Mouse (Mus musculus) spleen, adult 2 months (tissue): ENCODE measurements at regions not wholly inside any gene's neighbourhood (a gene's known extent, or its start where the extent isn't known, plus 50 kb on each side); places are given as distances from the start of the nearest gene placed in this dataset.

Experiments
- DNase-seq, 2 experiments: peaks; one replicate each; pipeline versions ENCODE4 v3.0.0 to v3.0.0-alpha.2; 2012 to 2021; ENCODE audit warnings: low spot score in 2 of 2, low read depth in 1 of 2
- H3K27ac ChIP-seq: fragments of 200-500 bp; 2 replicates; pipeline ENCODE4 v1.5.1; 2012; ENCODE audit warnings: low read length, inconsistent platforms; ENCODE audit not compliant: insufficient read depth
- H3K27me3 ChIP-seq: fragments of 200-500 bp; 2 replicates; pipeline ENCODE4 v1.6.1; 2012; ENCODE audit warnings: mild to moderate bottlenecking, moderate library complexity, low read length, inconsistent platforms; ENCODE audit not compliant: control insufficient read depth, insufficient read depth
- H3K36me3 ChIP-seq: fragments of 200-500 bp; 2 replicates; pipeline ENCODE4 v1.6.1; 2012; ENCODE audit warnings: mild to moderate bottlenecking, low read length, inconsistent platforms; ENCODE audit not compliant: control insufficient read depth, insufficient read depth
- H3K4me1 ChIP-seq: fragments of 200-500 bp; 2 replicates; pipeline ENCODE4 v1.6.1; 2011; ENCODE audit warnings: inconsistent platforms; ENCODE audit not compliant: control insufficient read depth, insufficient read depth, insufficient read length
- H3K4me3 ChIP-seq: fragments of 200-500 bp; 2 replicates; pipeline ENCODE4 v1.5.1; 2011; ENCODE audit warnings: mild to moderate bottlenecking, inconsistent platforms; ENCODE audit not compliant: insufficient read depth, insufficient read length; ENCODE audit errors: extremely low read depth
- CTCF ChIP-seq: fragments of 200-500 bp; IDR thresholded peaks from 2 replicates; pipeline ENCODE4 v1.5.1; 2011; ENCODE audit warnings: mild to moderate bottlenecking, inconsistent platforms; ENCODE audit not compliant: insufficient read depth, insufficient read length, insufficient replicate concordance; ENCODE audit errors: extremely low read depth
- POLR2A ChIP-seq: fragments of 200-500 bp; IDR thresholded peaks from 2 replicates; pipeline ENCODE4 v1.6.1; 2011; ENCODE audit warnings: low read depth, low read length, inconsistent platforms
- WGBS: fragments of 180-500 bp; shearing (Covaris S2); methylation state at CpG from one replicate; pipeline ENCODE4 v1.1.7; 2018; 5-methylcytosine and 5-hydroxymethylcytosine counted together

DNA sequence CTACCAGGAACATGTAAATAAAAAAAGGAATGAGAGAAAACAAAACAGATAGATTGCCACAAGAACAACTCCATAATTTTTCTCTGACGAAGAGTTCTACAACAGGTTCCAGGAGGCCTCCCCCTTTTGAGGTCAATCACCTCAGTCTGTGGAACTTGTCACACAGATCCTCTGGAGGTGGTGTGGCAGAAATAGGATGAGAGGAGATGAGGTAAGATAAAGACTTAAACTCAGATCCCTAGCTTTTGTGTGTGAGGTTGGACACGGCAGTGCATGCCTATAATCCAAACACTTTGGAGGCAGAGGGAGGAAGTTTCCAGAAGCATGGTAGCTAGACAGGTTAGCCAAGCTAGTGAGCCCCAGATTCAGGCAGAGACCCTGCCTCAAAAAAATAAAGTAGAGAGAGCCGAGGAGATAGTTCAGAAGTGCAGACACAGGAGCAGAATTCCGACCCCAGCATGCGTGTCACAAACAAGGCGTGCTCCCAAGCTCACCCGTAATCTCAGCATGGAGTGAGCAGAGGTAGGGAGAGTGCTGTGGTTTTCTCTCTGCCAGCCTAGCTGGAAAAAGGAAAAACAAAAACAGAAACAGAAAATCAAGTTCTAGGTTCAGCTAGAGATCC, 115.3 kb upstream of the Cpm start:
- Histone ChIP-seq H3K4me1 (no peaks in the 10 kb centered on the region), H3K4me3 (no peak overlapping the region), H3K27me3 (no peaks in the 10 kb centered on the region), H3K36me3 (no peaks in the 10 kb centered on the region), H3K27ac (no peak overlapping the region)
- TF ChIP-seq POLR2A (no peak), CTCF (no peak)
- DNase-seq, result no peak
- 89% methylated on average over 7 of the region's 7 CpGs for WGBS

DNA sequence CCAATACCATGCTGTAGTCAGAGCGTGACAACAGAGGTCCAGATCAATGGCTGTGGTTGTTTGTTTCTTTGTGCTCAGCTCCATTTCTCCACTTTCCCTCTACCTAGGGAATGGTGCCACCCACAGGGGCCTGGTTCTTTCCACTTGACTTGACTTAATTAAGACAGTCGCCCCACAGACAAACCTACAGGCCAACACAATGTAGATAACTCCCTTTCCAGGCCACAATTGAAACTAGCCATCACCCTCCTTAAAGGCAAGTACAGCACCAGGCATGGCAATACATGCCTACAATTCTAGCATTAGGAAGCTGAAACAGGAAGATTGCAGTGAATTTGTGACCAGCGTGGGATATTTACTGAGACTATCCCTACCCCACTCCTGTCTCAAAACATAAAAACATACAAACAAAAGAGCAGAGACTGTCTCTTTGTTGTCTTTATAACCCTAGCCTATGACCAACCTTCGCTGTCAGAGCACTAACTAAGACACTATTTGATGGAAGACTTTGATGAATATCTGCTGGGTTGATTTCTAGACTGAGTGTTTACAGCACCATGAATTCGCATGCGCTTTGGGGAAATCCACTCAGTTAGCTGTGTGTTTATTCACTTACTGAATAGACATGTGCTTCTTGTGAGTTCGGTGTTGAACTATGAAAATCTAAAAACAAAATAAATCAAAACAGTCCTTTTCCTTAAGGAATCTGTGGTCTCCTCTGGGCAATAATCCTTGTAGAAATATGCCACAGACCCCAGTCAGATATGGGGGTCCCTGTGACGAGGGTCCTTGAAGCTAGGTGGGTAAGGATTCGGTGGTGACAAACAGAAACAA, 116.7 kb upstream of the Cpm start:
- no peak for TF ChIP-seq CTCF
- TF ChIP-seq POLR2A, result no peak
- no peak overlapping the region for H3K4me3 ChIP-seq
- no peak overlapping the region for H3K27ac ChIP-seq
- H3K27me3 ChIP-seq, result no peaks in the 10 kb centered on the region
- H3K4me1 ChIP-seq, result no peaks in the 10 kb centered on the region
- WGBS, result 93% methylated on average over 9 of the region's 9 CpGs
- no peaks in the 10 kb centered on the region for H3K36me3 ChIP-seq
- DNase-seq, result no peak

DNA sequence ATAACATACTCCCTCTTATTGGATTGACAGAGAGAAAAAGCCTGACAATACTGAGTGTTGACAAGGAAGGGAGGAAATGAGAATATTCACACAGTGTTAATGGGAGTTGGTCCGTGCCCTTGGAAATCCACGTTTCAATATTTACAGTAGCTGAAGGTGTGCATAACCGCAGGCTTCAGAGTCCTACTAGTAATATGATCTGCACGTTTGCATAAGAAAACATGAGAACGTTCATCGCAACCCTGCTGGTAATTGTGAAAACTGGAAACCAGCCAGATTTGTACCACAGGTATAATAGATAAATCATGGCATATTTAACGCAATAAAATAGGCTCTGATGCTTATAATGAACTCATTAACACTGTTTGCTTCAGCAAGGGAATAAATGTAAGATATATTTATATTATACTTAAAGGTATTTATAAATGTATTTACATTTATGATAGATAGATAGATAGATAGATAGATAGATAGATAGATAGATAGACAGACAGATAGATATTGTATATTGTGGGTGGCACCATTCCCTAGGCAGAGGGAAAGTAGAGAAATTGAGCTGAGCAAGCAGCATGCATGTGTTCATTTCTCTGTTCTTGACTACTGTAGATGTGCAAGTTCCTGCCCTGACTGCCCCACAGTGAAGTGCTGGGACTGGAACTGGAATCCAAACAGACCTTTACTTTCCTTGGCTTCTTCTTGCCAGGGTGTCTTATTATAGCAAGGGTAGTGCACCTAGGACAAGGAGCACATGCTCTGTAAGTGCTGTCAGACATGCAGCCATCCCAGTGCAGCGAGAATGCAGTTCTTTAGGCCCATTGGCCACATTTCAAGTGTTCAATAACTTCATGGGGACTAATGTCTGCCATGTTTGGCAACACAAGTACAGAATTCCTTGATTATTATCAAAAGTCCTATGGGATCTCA, 117.6 kb upstream of the Cpm start:
- TF ChIP-seq POLR2A (no peak), CTCF (no peak)
- Histone ChIP-seq H3K4me3 (no peak overlapping the region), H3K27me3 (no peaks in the 10 kb centered on the region), H3K27ac (no peak overlapping the region), H3K36me3 (no peaks in the 10 kb centered on the region), H3K4me1 (no peaks in the 10 kb centered on the region)
- no peak for DNase-seq
- 89% methylated on average over 8 of the region's 8 CpGs for WGBS

DNA sequence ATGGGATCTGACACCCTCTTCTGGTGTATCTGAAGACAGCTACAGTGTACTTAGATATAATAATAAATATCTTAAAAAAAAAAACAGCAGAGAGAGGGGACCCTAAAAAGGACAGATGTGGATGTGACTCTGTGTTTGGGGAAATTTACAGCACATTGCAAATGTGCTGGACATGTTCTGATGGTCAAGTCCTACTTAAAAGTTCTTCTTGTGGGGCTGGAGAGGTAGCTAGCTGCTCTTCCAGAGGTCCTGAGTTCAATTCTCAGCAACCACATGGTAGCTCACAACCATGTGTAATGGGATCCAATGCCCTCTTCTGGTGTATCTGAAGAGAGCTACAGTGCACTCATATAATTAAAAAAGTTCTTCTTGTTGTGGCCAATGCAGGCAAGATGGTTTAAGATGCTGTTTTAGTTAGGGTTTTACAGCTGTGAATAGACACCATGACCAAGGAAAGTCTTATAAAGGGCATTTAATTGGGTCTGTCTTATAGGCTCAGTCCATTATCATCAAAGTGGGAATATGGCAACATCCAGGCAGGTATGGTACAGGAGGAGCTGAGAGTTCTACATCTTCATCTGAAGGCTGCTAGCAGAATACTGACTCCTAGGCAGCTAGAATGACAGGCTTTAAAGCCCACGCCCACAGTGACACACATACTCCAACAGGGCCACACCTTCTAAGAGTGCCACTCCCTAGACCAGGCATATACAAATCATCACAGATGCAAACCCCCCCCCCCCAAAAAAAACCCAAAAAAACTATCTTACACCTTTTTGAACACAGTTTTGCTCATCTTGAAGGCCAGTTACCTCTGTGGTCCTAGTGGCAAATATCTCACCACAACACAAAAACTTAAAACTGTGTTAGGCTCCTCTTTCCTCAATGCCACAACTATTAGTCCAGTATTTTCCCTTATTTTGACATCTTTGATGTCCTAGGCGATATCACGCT, 118.5 kb upstream of the Cpm start:
- 90% methylated on average over 3 of the region's 3 CpGs for WGBS
- H3K4me3 ChIP-seq, result no peak overlapping the region
- H3K27me3 ChIP-seq, result no peaks in the 10 kb centered on the region
- H3K36me3 ChIP-seq, result no peaks in the 10 kb centered on the region
- H3K27ac ChIP-seq, result no peak overlapping the region
- no peak for TF ChIP-seq CTCF
- no peak for TF ChIP-seq POLR2A
- no peaks in the 10 kb centered on the region for H3K4me1 ChIP-seq
- DNase-seq, result no peak

DNA sequence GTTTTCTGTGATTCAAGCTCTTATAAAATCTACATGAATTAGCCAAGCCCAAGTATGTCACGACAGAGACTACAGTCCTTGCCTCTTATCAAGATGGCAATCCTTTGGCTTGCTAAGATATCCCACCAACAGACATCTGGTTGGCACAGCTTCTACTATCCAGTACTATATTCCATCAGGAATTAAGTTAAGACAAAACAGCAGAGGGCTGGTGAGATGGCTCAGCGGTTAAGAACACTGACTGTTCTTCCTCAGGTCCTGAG, 119.1 kb upstream of the Cpm start:
- DNase-seq, result no peak
- TF ChIP-seq POLR2A (no peak), CTCF (no peak)
- H3K36me3 ChIP-seq, result no peaks in the 10 kb centered on the region
- H3K27me3 ChIP-seq, result no peaks in the 10 kb centered on the region
- no peak overlapping the region for H3K27ac ChIP-seq
- H3K4me3 ChIP-seq, result no peak overlapping the region
- 89% methylated on average over 2 of the region's 2 CpGs for WGBS
- no peaks in the 10 kb centered on the region for H3K4me1 ChIP-seq

DNA sequence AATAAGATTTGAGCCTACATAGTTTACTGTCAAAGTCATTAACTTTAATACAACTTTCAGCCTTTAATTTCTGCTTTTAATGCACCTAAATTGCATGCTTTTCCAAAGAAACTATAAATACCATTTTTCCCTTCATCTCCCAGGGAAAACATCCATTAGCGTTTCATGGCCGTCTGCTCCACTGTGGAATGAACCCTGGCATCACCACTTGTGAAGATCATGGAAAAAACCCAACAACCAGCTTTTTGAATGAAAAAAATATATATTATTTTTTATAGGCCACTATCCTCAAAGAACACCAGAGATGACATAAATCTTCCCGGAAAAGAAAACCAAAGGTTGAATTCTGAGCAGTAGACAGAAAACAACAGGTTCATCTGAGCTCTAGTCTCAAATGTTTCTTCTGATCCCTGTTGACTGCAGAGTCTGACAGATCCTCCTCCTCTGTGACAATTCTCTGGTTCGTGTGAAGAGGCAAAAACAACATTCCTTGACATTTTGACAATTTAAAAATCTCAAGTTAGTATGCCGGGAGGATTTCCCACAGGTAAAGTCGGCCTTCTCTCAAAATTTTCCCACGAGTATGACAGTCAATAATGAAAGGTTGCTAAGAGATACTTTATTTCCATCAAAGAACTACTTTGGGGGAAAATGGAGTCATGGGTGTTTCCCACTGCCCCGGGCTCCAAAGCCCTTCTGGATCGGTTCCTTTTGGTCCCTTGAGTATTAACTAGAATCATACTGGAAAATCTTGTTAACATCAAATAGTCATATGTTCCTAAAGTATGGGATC, 119.7 kb upstream of the Cpm start:
- no peak for DNase-seq
- TF ChIP-seq CTCF, result no peak
- no peak for TF ChIP-seq POLR2A
- H3K36me3 ChIP-seq, result no peaks in the 10 kb centered on the region
- WGBS, result 89% methylated on average over 9 of the region's 9 CpGs
- no peak overlapping the region for H3K4me3 ChIP-seq
- no peaks in the 10 kb centered on the region for H3K27me3 ChIP-seq
- no peaks in the 10 kb centered on the region for H3K4me1 ChIP-seq
- H3K27ac ChIP-seq, result no peak overlapping the region
